ENCODE assay signal across 14 mouse cellular contexts in genomic region chr16:89972854-89973487, GRCm38 (mm10).
DNase-seq lines count a peak whose midpoint lies in the region; ATAC-seq lines count a peak whose summit lies in the region.
"Had no signal": no experiment of that assay in that cellular context is flagged by ENCODE, and none has a peak within 500 bp of the region (broad histone marks: within the 10 kb centered on the region; RNA-seq: fewer than 3 reads in every experiment).

No protein-coding gene starts in this region.

- peak; percentile 30 to 42 for DNase-seq in frontal cortex, postnatal 36 days (ENCODE audit: low spot score in 2 of 2)
- no peak for DNase-seq in frontal cortex, postnatal 14 days (ENCODE audit: low spot score in 2 of 2)
- peak; percentile 99 for DNase-seq in 416B (ENCODE audit: low read depth)
- DNase-seq in adrenal gland, postnatal 10 days: peak; percentile 34
- DNase-seq in embryo, embryonic 10 days (ENCODE audit: low spot score): no peak
- no peak for DNase-seq in hindbrain, embryonic 10.5 days (ENCODE audit: low spot score)
- no peak for DNase-seq in kidney, adult 9 months
- DNase-seq: cerebellum, postnatal 25 days; gastrocnemius, postnatal 10 days; kidney, adult 2 months; liver; lung, postnatal 4 days had no signal

- no peaks in the 10 kb centered on the region for H3K9me3 ChIP-seq in hindbrain, embryonic 10.5 days
- H3K9me3 ChIP-seq: neural tube, embryonic 13.5 days had no signal

- peak; percentile 92 for ATAC-seq in megakaryocyte progenitor cell, adult 5-6 weeks (replicated peaks; ENCODE audit: poor library complexity)

- no peak overlapping the region for H3K4me3 ChIP-seq in hindbrain, embryonic 10.5 days
- H3K4me3 ChIP-seq: neural tube, embryonic 13.5 days had no signal

- H3K4me1 ChIP-seq in hindbrain, embryonic 10.5 days (replicated peaks): 0 out of 2 replicates have a peak, but pooled peaks cover 8% of the 10 kb centered on the region
- H3K4me1 ChIP-seq: neural tube, embryonic 13.5 days had no signal

- no peak overlapping the region for H3K27ac ChIP-seq in hindbrain, embryonic 10.5 days
- H3K27ac ChIP-seq: neural tube, embryonic 13.5 days had no signal

- 0 out of 2 replicates have a peak, but pooled peaks cover 3% of the 10 kb centered on the region for H3K36me3 ChIP-seq in hindbrain, embryonic 10.5 days
- H3K36me3 ChIP-seq: neural tube, embryonic 13.5 days had no signal

- 92% methylated on average over 15 of the region's 15 CpGs for WGBS in hindbrain, embryonic 10.5 days

- H3K27me3 ChIP-seq in hindbrain, embryonic 10.5 days (ENCODE audit: insufficient read depth, poor library complexity, severe bottlenecking): no peaks in the 10 kb centered on the region
- H3K27me3 ChIP-seq: neural tube, embryonic 13.5 days had no signal

Comparison
In these comparisons a context has a peak if more than half of its experiments do, and no peak if none do; other contexts are left out.
1. DNase-seq: peak in frontal cortex, postnatal 36 days (2 of 2), 416B (single experiment) and adrenal gland, postnatal 10 days (single experiment); none in frontal cortex, postnatal 14 days (0 of 2), embryo, embryonic 10 days (single experiment), hindbrain, embryonic 10.5 days (single experiment) and kidney, adult 9 months (single experiment).